Mouse (Mus musculus): Measurements from ENCODE around the gene Myct1.

GRCm38 (mm10) chr10:5560526-5560925 is 33.0 kb upstream of the Myct1 start:
- TF ChIP-seq POLR2A (IDR thresholded peaks at IDR 0.05; ENCODE audit: extremely low read depth, insufficient read depth, low read length) (no peak), CTCF (IDR thresholded peaks at IDR 0.05; ENCODE audit: low read depth, low read length) (no peak)
